Mouse (Mus musculus): ENCODE measurements around the gene Fbxo21. TPM values are rescaled to one million over a fixed set of nuclear protein-coding genes. Genes with fewer than 3 reads are reported as not detected.

Fbxo21 gene
- total RNA-seq, 2 experiments from 2014 or later: 127 to 128 TPM

GRCm38 (mm10) chr5:117978159-117978697, 1.7 kb downstream of the Fbxo21 start:
- DNase-seq (ENCODE audit: low spot score in 2 of 2): no peak

GRCm38 (mm10) chr5:117979082-117979481, 2.6 kb downstream of the Fbxo21 start:
- no peak for DNase-seq (ENCODE audit: low spot score in 2 of 2)

- no peak for DNase-seq (ENCODE audit: low spot score in 2 of 2)
Measured at GRCm38 (mm10) chr5:117980921-117981320, 4.4 kb downstream of the Fbxo21 start.

GRCm38 (mm10) chr5:117981943-117982342, 5.4 kb downstream of the Fbxo21 start:
- DNase-seq (ENCODE audit: low spot score in 2 of 2): no peak

- DNase-seq (ENCODE audit: low spot score in 2 of 2): no peak
Measured at GRCm38 (mm10) chr5:117986327-117986726, 9.8 kb downstream of the Fbxo21 start.

GRCm38 (mm10) chr5:117987891-117988290, 11.4 kb downstream of the Fbxo21 start:
- DNase-seq (ENCODE audit: low spot score in 2 of 2): no peak

- no peak for DNase-seq (ENCODE audit: low spot score in 2 of 2)
Measured at GRCm38 (mm10) chr5:117988367-117988766, 11.8 kb downstream of the Fbxo21 start.

GRCm38 (mm10) chr5:117989773-117990172, 13.2 kb downstream of the Fbxo21 start:
- DNase-seq (ENCODE audit: low spot score in 2 of 2): no peak

- no peak for DNase-seq (ENCODE audit: low spot score in 2 of 2)
Measured at GRCm38 (mm10) chr5:117990957-117991356, 14.4 kb downstream of the Fbxo21 start.

- peak in 1 of 2 experiments; percentile 55 for DNase-seq (ENCODE audit: low spot score in 2 of 2)
Measured at GRCm38 (mm10) chr5:117993550-117993949, 17.0 kb downstream of the Fbxo21 start.

- no peak for DNase-seq (ENCODE audit: low spot score in 2 of 2)
Measured at GRCm38 (mm10) chr5:117995372-117995901, 18.9 kb downstream of the Fbxo21 start.

- no peak for DNase-seq (ENCODE audit: low spot score in 2 of 2)
Measured at GRCm38 (mm10) chr5:117995911-117996310, 19.4 kb downstream of the Fbxo21 start.

GRCm38 (mm10) chr5:117996581-117996980, 20.1 kb downstream of the Fbxo21 start:
- DNase-seq (ENCODE audit: low spot score in 2 of 2): no peak

- no peak for DNase-seq (ENCODE audit: low spot score in 2 of 2)
Measured at GRCm38 (mm10) chr5:117997434-117997970, 21.0 kb downstream of the Fbxo21 start.

- DNase-seq (ENCODE audit: low spot score in 2 of 2): no peak
Measured at GRCm38 (mm10) chr5:117999061-117999460, 22.5 kb downstream of the Fbxo21 start.

GRCm38 (mm10) chr5:117999584-117999983, 23.1 kb downstream of the Fbxo21 start:
- peak; percentile 53 to 73 for DNase-seq (ENCODE audit: low spot score in 2 of 2)

- DNase-seq (ENCODE audit: low spot score in 2 of 2): peak; percentile 72 to 77
Measured at GRCm38 (mm10) chr5:118002059-118002458, 25.5 kb downstream of the Fbxo21 start.

- peak; percentile 69 to 76 for DNase-seq (ENCODE audit: low spot score in 2 of 2)
Measured at GRCm38 (mm10) chr5:118004619-118005018, 28.1 kb downstream of the Fbxo21 start.

- no peak for DNase-seq (ENCODE audit: low spot score in 2 of 2)
Measured at GRCm38 (mm10) chr5:118005728-118006127, 29.2 kb downstream of the Fbxo21 start.

GRCm38 (mm10) chr5:118008344-118008743, 31.8 kb downstream of the Fbxo21 start:
- no peak for DNase-seq (ENCODE audit: low spot score in 2 of 2)

GRCm38 (mm10) chr5:118010872-118011271, 34.3 kb downstream of the Fbxo21 start:
- no peak for DNase-seq (ENCODE audit: low spot score in 2 of 2)

GRCm38 (mm10) chr5:118011796-118012195, 35.3 kb downstream of the Fbxo21 start:
- no peak for DNase-seq (ENCODE audit: low spot score in 2 of 2)

- no peak for DNase-seq (ENCODE audit: low spot score in 2 of 2)
Measured at GRCm38 (mm10) chr5:118015028-118015427, 38.5 kb downstream of the Fbxo21 start.

Data from left cerebral cortex, adult 18-20 months (tissue).